Mouse (Mus musculus): ENCODE data around the gene Sumo1. TPM values are rescaled to one million over a fixed set of nuclear protein-coding genes. Genes with fewer than 3 reads are reported as not detected.
"Not testable (repeated sequence)": the region's sequence is repeated elsewhere in the genome, so short reads cannot be mapped to it uniquely, and the experiment has no call there.

Gene Sumo1
- polyA plus RNA-seq, 1 experiment from 2014 or later: 462 TPM

- no peak for DNase-seq (ENCODE audit: low spot score)
Observed at GRCm38 (mm10) chr1:59636349-59636748, 34.3 kb downstream of the Sumo1 start.

GRCm38 (mm10) chr1:59633056-59633455, 37.6 kb downstream of the Sumo1 start:
- DNase-seq (ENCODE audit: low spot score): peak; percentile 8

- no peak for DNase-seq (ENCODE audit: low spot score)
Observed at GRCm38 (mm10) chr1:59631986-59632659, 38.5 kb downstream of the Sumo1 start.

GRCm38 (mm10) chr1:59630356-59630755, 40.3 kb downstream of the Sumo1 start:
- DNase-seq (ENCODE audit: low spot score): not testable (repeated sequence)

- no peak for DNase-seq (ENCODE audit: low spot score)
Observed at GRCm38 (mm10) chr1:59629194-59629593, 41.4 kb downstream of the Sumo1 start.

GRCm38 (mm10) chr1:59625410-59625809, 45.2 kb downstream of the Sumo1 start:
- no peak for DNase-seq (ENCODE audit: low spot score)

- peak; percentile 82 for DNase-seq (ENCODE audit: low spot score)
Observed at GRCm38 (mm10) chr1:59623325-59624017, 47.2 kb downstream of the Sumo1 start.

GRCm38 (mm10) chr1:59619201-59619600, 51.4 kb downstream of the Sumo1 start:
- no peak for DNase-seq (ENCODE audit: low spot score)

GRCm38 (mm10) chr1:59615021-59615420, 55.6 kb downstream of the Sumo1 start:
- DNase-seq (ENCODE audit: low spot score): no peak

GRCm38 (mm10) chr1:59613795-59614194, 56.8 kb downstream of the Sumo1 start:
- DNase-seq (ENCODE audit: low spot score): peak; percentile 78

GRCm38 (mm10) chr1:59610929-59611328, 59.7 kb downstream of the Sumo1 start:
- DNase-seq (ENCODE audit: low spot score): no peak

- no peak for DNase-seq (ENCODE audit: low spot score)
Observed at GRCm38 (mm10) chr1:59609896-59610295, 60.7 kb downstream of the Sumo1 start.

- DNase-seq (ENCODE audit: low spot score): peak; percentile 12
Observed at GRCm38 (mm10) chr1:59609458-59609857, 61.2 kb downstream of the Sumo1 start.

- DNase-seq (ENCODE audit: low spot score): peak; percentile 83
Observed at GRCm38 (mm10) chr1:59608920-59609319, 61.7 kb downstream of the Sumo1 start.

GRCm38 (mm10) chr1:59608125-59608762, 62.4 kb downstream of the Sumo1 start:
- DNase-seq (ENCODE audit: low spot score): peak; percentile 23

- DNase-seq (ENCODE audit: low spot score): no peak
Observed at GRCm38 (mm10) chr1:59607071-59607470, 63.6 kb downstream of the Sumo1 start.

- no peak for DNase-seq (ENCODE audit: low spot score)
Observed at GRCm38 (mm10) chr1:59606479-59606878, 64.2 kb downstream of the Sumo1 start.

GRCm38 (mm10) chr1:59603893-59604292, 66.7 kb downstream of the Sumo1 start:
- peak; percentile 19 for DNase-seq (ENCODE audit: low spot score)

- DNase-seq (ENCODE audit: low spot score): no peak
Observed at GRCm38 (mm10) chr1:59603417-59603712, 67.3 kb downstream of the Sumo1 start.

- peak; percentile 69 for DNase-seq (ENCODE audit: low spot score)
Observed at GRCm38 (mm10) chr1:59602531-59603416, 67.9 kb downstream of the Sumo1 start.

GRCm38 (mm10) chr1:59595609-59596008, 75.0 kb downstream of the Sumo1 start:
- DNase-seq (ENCODE audit: low spot score): no peak
